Mouse (Mus musculus) embryonic fibroblast, embryonic 13.5 days (primary cell): Measurements from ENCODE around the gene Trpm2.

Experiments used
- CTCF ChIP-seq: IDR thresholded peaks from 2 replicates; pipeline ENCODE4 v1.5.1; 2011; ENCODE audit warnings: mild to moderate bottlenecking, control low read depth, low read length, moderate library complexity, borderline replicate concordance; ENCODE audit not compliant: insufficient read depth
- POLR2A ChIP-seq: IDR thresholded peaks from 2 replicates; pipeline ENCODE4 v1.6.1; 2011; ENCODE audit warnings: low read depth, mild to moderate bottlenecking, control low read depth, low read length, moderate library complexity

- TF ChIP-seq POLR2A (no peak), CTCF (no peak)
Observed at GRCm38 (mm10) chr10:77902211-77902893, 68.0 kb downstream of the Trpm2 start, which contains the start of gene Lrrc3.
